Mouse (Mus musculus) stomach, embryonic 16.5 days (tissue): ENCODE measurements at regions not wholly inside any gene's neighbourhood (a gene's known extent, or its start where the extent isn't known, plus 50 kb on each side); places are given as distances from the start of the nearest gene placed in this dataset.

Experiments used
- ATAC-seq: fragments of 200-750 bp; cut with Nextera tagmentation; 2 replicates; pipeline ENCODE4 v1.8.0; 2017; ENCODE audit warnings: moderate number of reproducible peaks, moderate TSS enrichment; ENCODE audit not compliant: insufficient read depth, low FRiP score
- H3K27ac ChIP-seq: fragments of 300-500 bp; sonication (generic); 2 replicates; pipeline ENCODE4 v1.5.1; 2014; ENCODE audit warnings: low read length
- H3K27me3 ChIP-seq: fragments of 300-500 bp; sonication (generic); 2 replicates; pipeline ENCODE4 v1.6.1; 2014; ENCODE audit warnings: low read length, control low read depth, mixed read lengths; ENCODE audit not compliant: control insufficient read depth, insufficient read depth
- H3K36me3 ChIP-seq: fragments of 300-500 bp; sonication (generic); 2 replicates; pipeline ENCODE4 v1.6.1; 2014; ENCODE audit warnings: low read length; ENCODE audit not compliant: control insufficient read depth, insufficient read depth
- H3K4me1 ChIP-seq: fragments of 300-500 bp; sonication (generic); 2 replicates; pipeline ENCODE4 v1.6.1; 2014; ENCODE audit warnings: low read length, control low read depth, mixed read lengths; ENCODE audit not compliant: control insufficient read depth, insufficient read depth
- H3K4me2 ChIP-seq: fragments of 300-500 bp; sonication (generic); 2 replicates; pipeline ENCODE4 v1.6.1; 2014; ENCODE audit warnings: low read depth, low read length, mixed read lengths
- H3K4me3 ChIP-seq: fragments of 300-500 bp; sonication (generic); replicated peaks from 2 replicates; pipeline ENCODE4 v1.5.1; 2014; ENCODE audit warnings: mild to moderate bottlenecking, low read length
- H3K9ac ChIP-seq: fragments of 300-500 bp; sonication (generic); 2 replicates; pipeline ENCODE4 v1.6.1; 2014; ENCODE audit warnings: low read length
- H3K9me3 ChIP-seq: fragments of 300-500 bp; sonication (generic); replicated peaks from 2 replicates; pipeline ENCODE4 v1.6.1; 2016; ENCODE audit warnings: low read length, control low read depth; ENCODE audit not compliant: control insufficient read depth
- WGBS: fragments of 180-500 bp; shearing (Covaris S2); extraction: QIAGEN DNeasy Blood & Tissue Kit; methylation state at CpG from one replicate; pipeline ENCODE4 v1.1.7; 2014; 5-methylcytosine and 5-hydroxymethylcytosine counted together

DNA sequence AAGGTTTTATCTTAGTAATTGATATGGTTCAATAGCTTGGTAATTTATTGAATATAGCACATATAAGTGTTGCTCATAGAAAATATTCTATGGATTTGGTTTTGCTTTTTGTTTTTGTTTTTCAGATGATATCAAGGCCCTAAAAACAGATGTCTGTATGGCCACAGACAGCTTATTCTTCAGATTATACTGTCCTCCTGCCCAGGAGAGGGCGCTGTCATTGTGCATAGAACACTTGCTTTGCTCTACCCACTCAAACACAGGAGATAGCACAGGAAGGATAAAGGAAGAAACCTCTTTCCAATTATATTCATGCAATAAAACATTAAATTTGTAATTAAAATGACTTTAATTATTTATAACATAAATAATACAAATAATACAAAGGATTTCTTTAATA, 115.4 kb upstream of the Ndst3 start:
- 94% methylated on average over 1 of the region's 1 CpGs for WGBS
- no peak overlapping the region for H3K4me3 ChIP-seq
- no peaks in the 10 kb centered on the region for H3K36me3 ChIP-seq
- no peak overlapping the region for H3K27ac ChIP-seq
- no peak overlapping the region for H3K9ac ChIP-seq
- no peak for ATAC-seq
- H3K9me3 ChIP-seq, result no peaks in the 10 kb centered on the region
- H3K4me1 ChIP-seq, result no peaks in the 10 kb centered on the region
- no peak overlapping the region for H3K4me2 ChIP-seq
- H3K27me3 ChIP-seq, result no peaks in the 10 kb centered on the region

DNA sequence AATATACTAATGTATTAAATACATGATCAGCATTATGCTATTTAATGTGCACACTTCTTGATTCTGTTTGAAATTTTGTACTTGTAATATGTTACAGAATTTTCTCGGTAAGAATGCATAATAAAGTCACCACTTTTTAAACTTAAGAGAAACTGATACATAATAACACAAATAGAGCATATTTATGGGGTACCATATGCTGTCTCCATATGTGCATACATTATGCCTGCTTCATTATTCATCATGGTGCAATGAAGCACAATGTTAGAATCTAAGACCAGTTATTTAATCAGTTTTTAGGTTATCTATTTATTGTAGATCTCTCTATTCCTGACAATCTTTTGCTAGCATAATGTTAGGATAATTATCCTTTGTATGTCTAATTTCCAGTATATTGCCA, 115.9 kb upstream of the Ndst3 start:
- no peak overlapping the region for H3K4me2 ChIP-seq
- no peaks in the 10 kb centered on the region for H3K36me3 ChIP-seq
- H3K4me3 ChIP-seq, result no peak overlapping the region
- H3K27ac ChIP-seq, result no peak overlapping the region
- no peaks in the 10 kb centered on the region for H3K9me3 ChIP-seq
- ATAC-seq, result no peak
- no peaks in the 10 kb centered on the region for H3K27me3 ChIP-seq
- 70% methylated on average over 1 of the region's 1 CpGs for WGBS
- no peaks in the 10 kb centered on the region for H3K4me1 ChIP-seq
- H3K9ac ChIP-seq, result no peak overlapping the region

DNA sequence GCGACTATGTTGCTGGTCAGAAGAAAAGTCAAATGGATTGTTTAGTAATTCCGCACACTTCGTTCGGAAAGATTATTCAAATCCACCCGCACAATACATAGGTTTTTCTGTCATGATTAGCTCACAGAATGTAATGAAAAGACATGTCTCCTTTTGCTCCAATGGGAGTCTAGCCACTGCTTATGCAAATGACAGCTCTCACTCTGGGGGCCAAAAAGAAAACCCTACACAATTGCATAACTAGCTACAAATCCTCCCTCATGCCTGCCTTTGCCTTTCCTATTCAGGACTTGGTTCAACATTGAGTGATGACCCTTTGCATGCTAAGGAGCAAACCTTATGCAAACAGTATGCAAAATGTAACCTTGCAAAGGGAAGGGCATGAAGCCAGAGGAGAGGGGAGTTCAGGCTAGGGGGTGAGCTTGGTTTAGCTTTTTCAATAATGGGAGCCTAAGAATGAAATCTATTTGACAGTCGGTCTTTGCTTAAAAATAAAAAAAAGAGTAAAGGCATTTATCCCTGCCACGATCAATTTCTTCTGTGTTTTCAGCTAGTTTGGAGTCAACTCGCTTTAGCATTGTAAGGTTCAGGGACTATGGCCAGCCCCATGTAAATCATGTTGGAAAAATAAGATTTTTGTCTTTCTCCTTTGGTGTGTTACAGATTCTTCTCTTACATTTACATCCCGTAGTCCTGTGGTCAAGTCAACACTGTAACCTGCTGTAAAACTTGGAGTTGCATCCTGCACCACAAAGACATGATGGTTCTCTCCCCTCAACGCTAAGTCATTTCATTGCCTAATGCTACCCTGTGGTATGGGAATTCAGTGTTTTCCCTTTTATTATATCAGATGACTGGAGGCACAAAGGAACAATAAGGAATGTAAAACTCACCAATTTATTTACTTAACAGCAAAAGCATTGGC, 119.6 kb upstream of the Ndst3 start:
- ATAC-seq, result no peak
- H3K9me3 ChIP-seq, result no peaks in the 10 kb centered on the region
- H3K36me3 ChIP-seq, result no peaks in the 10 kb centered on the region
- WGBS, result 86% methylated on average over 10 of the region's 10 CpGs
- H3K4me2 ChIP-seq, result no peak overlapping the region
- no peak overlapping the region for H3K9ac ChIP-seq
- no peaks in the 10 kb centered on the region for H3K4me1 ChIP-seq
- H3K27me3 ChIP-seq, result no peaks in the 10 kb centered on the region
- H3K4me3 ChIP-seq, result no peak overlapping the region
- H3K27ac ChIP-seq, result no peak overlapping the region

DNA sequence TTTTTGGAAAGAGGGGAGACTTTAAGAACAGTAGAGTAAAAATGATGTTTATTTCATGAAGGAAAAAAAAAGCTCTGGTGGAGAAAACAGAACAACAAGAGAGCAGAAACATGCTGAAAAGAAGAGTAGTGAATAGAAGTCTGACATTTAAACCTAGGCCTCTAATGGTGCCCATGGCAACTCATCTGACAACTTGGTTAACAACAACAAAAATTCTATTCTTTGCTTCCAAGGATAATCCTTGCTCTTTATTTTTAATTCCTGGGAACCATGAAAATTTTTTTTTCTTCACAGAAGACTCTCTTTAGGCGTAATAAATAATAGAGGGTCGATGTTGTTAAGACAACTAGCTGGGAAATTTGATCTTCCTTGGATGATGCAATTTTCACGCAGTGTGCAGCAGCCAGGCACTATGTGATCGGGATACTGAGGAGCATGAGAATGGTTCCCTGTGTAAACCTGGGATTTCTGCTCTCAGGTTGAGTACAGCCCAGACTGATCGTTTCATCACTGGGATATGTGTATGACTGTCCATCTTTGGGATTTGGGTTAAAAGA, 120.4 kb upstream of the Ndst3 start:
- H3K27ac ChIP-seq, result no peak overlapping the region
- no peaks in the 10 kb centered on the region for H3K36me3 ChIP-seq
- WGBS, result 60% methylated on average over 5 of the region's 5 CpGs
- no peak for ATAC-seq
- H3K4me3 ChIP-seq, result no peak overlapping the region
- H3K4me2 ChIP-seq, result no peak overlapping the region
- no peaks in the 10 kb centered on the region for H3K9me3 ChIP-seq
- no peaks in the 10 kb centered on the region for H3K4me1 ChIP-seq
- no peaks in the 10 kb centered on the region for H3K27me3 ChIP-seq
- H3K9ac ChIP-seq, result no peak overlapping the region

DNA sequence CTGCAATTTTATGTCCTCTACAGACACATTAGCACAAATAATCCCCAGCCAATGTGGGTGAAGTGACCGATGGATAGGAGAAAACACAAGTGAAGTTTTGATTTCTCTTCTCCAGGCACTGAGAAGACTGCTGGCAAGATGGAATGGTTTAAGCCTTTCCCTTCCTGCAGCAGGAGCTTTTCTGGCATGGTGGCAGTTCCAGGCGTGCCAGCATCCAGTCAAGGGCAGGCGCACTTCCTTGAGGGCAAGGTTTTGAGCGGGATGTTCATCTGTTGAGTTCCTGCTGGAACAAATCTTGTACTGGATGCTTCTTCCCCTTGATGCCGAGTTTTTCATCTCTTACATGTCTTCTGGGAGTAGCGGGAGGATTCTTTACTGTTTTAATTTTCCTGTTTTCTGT, 138.1 kb upstream of the Ndst3 start:
- no peak overlapping the region for H3K27ac ChIP-seq
- no peak for ATAC-seq
- H3K27me3 ChIP-seq, result no peaks in the 10 kb centered on the region
- no peaks in the 10 kb centered on the region for H3K4me1 ChIP-seq
- no peaks in the 10 kb centered on the region for H3K9me3 ChIP-seq
- no peak overlapping the region for H3K4me2 ChIP-seq
- no peak overlapping the region for H3K4me3 ChIP-seq
- 82% methylated on average over 6 of the region's 6 CpGs for WGBS
- H3K36me3 ChIP-seq, result no peaks in the 10 kb centered on the region
- no peak overlapping the region for H3K9ac ChIP-seq

DNA sequence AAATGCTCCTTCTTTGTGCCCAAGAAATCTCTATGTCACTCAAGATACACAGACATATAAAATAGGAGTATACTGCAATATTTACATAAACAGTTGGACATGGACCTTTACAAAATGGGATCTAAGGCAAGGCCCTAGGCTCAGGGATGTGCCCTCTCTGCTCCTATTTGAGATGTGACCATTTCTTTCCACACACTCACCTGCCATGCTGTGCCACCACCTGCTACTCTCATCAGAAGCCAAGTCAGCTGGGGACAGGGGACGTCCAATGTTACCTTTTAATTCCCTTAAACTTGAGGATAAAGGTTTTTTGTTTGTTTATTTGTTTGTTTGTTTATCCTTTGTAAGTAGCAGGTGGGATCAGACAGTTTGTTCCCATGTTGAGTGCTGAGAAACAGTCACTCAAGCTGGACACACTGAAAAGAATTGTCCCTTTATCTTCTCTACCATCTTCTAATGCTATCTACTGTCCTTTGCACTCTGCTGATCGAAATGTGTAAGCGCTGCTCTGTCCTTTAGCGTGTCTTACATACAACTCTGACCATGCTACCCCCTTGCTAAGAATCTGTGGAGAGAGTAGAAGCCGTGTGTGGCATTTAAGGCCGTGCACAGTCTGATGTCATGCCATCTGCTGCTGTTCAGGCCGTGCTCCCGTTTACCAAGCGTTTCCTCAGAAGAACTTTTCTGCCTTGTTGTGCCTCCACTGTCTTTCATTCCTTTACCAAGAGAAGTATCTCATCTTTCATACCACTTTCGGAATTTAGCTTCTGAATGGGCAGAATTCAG, 147.9 kb upstream of the Ndst3 start:
- WGBS, result 82% methylated on average over 10 of the region's 10 CpGs
- H3K9me3 ChIP-seq, result no peaks in the 10 kb centered on the region
- no peaks in the 10 kb centered on the region for H3K27me3 ChIP-seq
- H3K36me3 ChIP-seq, result no peaks in the 10 kb centered on the region
- no peak overlapping the region for H3K4me3 ChIP-seq
- no peak overlapping the region for H3K27ac ChIP-seq
- H3K4me1 ChIP-seq, result no peaks in the 10 kb centered on the region
- ATAC-seq, result no peak
- H3K4me2 ChIP-seq, result no peak overlapping the region
- H3K9ac ChIP-seq, result no peak overlapping the region

DNA sequence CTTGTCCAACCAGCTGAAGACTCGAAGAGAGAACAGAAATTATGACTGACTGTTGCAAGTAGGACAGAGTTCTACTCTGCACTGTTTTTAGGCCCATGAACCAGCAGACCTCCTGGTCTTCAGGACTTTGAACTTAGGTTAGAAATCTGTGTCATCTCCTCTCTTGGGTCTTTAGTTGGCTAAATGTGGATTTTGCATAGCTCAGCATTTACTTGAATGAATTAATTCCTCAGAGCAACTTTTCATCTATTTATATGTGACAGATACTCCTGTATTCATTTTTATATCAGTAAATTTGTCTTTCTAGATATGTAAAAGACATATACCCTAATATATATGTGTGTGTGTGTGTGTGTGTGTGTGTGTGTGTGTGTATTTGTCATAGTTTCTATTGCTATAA, 155.9 kb upstream of the Ndst3 start:
- 86% methylated on average over 1 of the region's 1 CpGs for WGBS
- H3K4me1 ChIP-seq, result no peaks in the 10 kb centered on the region
- H3K9ac ChIP-seq, result no peak overlapping the region
- H3K27ac ChIP-seq, result no peak overlapping the region
- H3K9me3 ChIP-seq, result no peaks in the 10 kb centered on the region
- H3K36me3 ChIP-seq, result no peaks in the 10 kb centered on the region
- H3K4me3 ChIP-seq, result no peak overlapping the region
- no peaks in the 10 kb centered on the region for H3K27me3 ChIP-seq
- H3K4me2 ChIP-seq, result no peak overlapping the region
- no peak for ATAC-seq

DNA sequence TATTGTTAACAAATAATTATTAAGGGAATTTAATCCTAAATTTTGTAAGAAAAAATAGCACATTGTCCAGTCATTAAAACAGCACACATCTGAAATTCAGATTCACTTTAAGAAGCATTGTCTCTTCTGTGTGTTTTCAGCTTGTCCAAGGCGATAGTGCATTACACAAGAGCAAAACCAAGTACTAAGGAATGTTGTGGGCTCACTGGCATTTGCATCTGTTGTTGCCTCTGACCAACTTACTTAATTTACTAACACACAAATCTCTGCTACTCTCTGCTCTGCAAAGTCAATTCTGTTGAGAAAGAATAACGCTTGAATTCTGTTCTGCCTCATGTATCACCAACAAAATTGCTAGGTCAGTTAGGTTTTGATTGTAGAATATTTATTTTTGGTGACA, 158.0 kb upstream of the Ndst3 start:
- no peaks in the 10 kb centered on the region for H3K27me3 ChIP-seq
- no peak overlapping the region for H3K9ac ChIP-seq
- H3K4me2 ChIP-seq, result no peak overlapping the region
- WGBS, result 86% methylated on average over 2 of the region's 2 CpGs
- H3K9me3 ChIP-seq, result no peaks in the 10 kb centered on the region
- H3K27ac ChIP-seq, result no peak overlapping the region
- H3K36me3 ChIP-seq, result no peaks in the 10 kb centered on the region
- ATAC-seq, result no peak
- no peaks in the 10 kb centered on the region for H3K4me1 ChIP-seq
- no peak overlapping the region for H3K4me3 ChIP-seq

DNA sequence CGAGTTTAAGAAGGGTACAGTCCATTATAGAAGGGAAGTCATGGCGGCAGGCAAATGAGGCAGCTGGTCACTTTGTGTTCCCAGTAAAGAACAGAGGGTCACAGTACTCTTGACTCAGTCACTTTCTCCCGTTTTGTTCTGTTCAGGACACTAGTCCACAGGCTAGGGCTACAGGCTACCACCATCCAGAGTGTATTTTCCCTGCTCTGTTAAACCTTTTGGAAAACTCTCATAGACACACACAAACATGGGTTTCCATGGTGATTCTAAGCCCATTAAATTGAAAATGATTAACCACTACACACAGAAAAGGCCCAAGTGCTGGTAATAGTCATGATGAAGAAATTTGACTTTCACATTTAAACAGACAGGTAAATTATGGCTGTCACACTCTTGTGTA, 162.2 kb upstream of the Ndst3 start:
- Histone ChIP-seq H3K36me3 (no peaks in the 10 kb centered on the region), H3K27me3 (no peaks in the 10 kb centered on the region), H3K4me2 (no peak overlapping the region), H3K9me3 (no peaks in the 10 kb centered on the region), H3K4me3 (no peak overlapping the region), H3K4me1 (no peaks in the 10 kb centered on the region), H3K9ac (no peak overlapping the region), H3K27ac (no peak overlapping the region)
- no peak for ATAC-seq
- WGBS, result 81% methylated on average over 3 of the region's 3 CpGs
